Mouse (Mus musculus): ENCODE measurements around the gene Rnase4. TPM values are rescaled to one million over a fixed set of nuclear protein-coding genes. Genes with fewer than 3 reads are reported as not detected.

The Rnase4 gene
- total RNA-seq (2017), result 0.82 and 2.5 TPM in 2 replicates

GRCm38 (mm10) chr14:51090921-51091900 lies at the start of gene Rnase4, which contains the start of gene Ang:
Gene Rnase4 (plus strand): TSS chr14:51091077.
Gene Ang (plus strand): TSS chr14:51091150.
- ATAC-seq (replicated peaks; ENCODE audit: low read depth, poor library complexity, severe bottlenecking), result no peak

DNA sequence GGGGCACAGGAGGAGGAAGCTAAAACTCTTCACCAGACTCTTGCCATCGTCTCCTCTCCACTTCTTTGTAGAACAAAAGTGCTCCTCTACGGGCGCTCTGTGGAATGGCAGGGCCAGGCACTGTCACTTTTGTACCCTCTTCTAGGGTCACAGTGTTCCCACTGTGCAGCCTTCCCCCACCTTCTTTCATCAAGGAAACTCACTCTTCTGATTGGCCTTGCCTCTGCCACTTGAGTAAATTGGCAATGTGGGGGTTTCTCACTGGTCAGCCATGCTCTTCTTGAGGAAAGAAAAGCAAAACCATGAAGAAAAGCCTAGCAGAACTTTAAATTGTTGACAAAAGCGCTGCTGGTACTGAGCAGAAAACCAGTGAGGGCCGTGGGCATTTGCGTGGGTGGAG lies 49.1 kb upstream of the Rnase4 start, which contains the start of gene Rnase9:
Rnase9 (minus strand) TSS at position 101 of the 400 bp plus-strand sequence.
- no peak for ATAC-seq (replicated peaks; ENCODE audit: low read depth, poor library complexity, severe bottlenecking)

- peak; percentile 71 for ATAC-seq (replicated peaks; ENCODE audit: low read depth, poor library complexity, severe bottlenecking)
Measured at GRCm38 (mm10) chr14:51047846-51048245, 43.0 kb upstream of the Rnase4 start.

DNA sequence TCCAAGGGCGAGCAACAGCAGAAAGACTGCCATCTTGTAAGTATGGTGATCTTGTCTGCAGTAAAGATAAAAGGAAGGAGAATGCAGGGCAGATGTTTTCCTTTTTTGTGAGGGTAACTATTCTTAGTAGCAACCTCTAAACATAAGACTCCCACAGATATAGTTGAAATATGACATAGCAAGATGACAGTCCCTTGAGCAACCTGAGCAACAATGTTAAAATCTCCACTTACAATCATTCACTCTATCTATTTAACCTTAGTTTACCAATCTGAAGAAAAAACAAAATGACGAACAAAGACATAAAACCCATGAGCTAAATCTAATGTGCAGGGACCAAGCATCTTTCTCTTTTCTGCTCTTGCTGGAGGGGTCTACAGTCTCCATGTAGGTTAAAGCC lies 40.8 kb upstream of the Rnase4 start, which contains the start of gene Rnase11:
Rnase11 (minus strand) TSS at position 101 of the 400 bp plus-strand sequence.
- ATAC-seq (replicated peaks; ENCODE audit: low read depth, poor library complexity, severe bottlenecking), result no peak

DNA sequence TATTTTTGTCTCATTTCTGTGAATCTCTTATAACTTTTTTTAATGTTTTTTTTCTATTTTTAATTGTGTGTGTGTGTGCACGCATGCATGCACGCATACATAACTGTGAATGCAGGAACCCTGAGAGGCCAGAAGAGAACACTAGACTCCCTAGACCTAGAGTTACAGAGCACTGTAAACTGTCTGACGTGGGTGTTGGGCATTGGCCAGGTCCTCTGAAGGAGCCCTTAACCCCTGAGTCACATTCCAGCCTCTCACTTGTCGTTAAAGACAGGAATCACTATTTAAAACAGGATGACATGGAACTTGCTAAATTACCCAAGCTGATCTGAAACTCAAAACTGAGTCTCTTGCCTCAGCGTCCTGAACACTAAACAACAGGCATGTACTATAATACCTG lies 38.9 kb upstream of the Rnase4 start:
- ATAC-seq (replicated peaks; ENCODE audit: low read depth, poor library complexity, severe bottlenecking), result no peak

DNA sequence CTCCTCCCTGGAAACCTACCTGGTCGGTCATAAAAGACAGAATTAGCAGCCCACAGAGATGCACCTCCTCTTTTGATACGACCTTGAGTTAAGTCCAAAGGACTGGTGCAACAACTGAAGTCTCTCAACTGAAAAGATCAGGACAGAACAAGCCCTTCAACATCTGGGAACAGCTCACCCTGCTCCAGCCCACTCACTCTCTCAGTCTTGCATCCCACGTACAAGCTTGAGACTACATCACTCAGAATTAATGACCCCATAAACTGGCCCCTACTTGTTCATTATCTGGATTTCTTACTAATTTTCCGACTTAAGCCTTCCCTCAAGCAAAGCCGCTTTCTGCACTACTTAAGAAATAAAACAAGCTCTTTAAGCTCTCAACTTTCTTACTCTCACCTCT lies 37.7 kb upstream of the Rnase4 start:
- no peak for ATAC-seq (replicated peaks; ENCODE audit: low read depth, poor library complexity, severe bottlenecking)

GRCm38 (mm10) chr14:51054243-51055237 lies 36.3 kb upstream of the Rnase4 start:
- no peak for ATAC-seq (replicated peaks; ENCODE audit: low read depth, poor library complexity, severe bottlenecking)

DNA sequence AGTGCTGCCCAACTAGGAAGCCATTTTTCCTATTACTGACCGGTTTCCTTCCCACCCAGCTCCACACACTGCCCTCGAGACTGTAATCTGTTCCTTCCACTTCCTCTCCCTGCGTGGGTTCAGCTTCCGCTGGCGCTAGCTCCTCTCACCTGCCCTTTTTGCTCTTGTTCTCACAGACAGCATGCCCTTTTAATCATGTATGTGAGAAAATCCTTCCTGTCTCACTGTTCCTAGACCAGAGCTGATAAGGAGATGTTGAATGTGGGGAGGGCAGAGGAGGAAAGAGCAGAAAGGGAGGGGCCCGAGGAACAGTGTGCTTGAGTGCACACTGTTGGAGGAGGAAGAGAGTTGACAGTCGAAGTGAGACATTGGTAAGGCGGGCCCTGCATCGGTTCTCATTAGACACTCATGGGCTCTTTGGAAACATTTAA lies 33.5 kb upstream of the Rnase4 start, which contains the start of gene Rnase12:
Rnase12 (minus strand) TSS at position 261 of the 431 bp plus-strand sequence.
- peak; percentile 72 for ATAC-seq (replicated peaks; ENCODE audit: low read depth, poor library complexity, severe bottlenecking)

GRCm38 (mm10) chr14:51060761-51061160 lies 30.1 kb upstream of the Rnase4 start:
- ATAC-seq (replicated peaks; ENCODE audit: low read depth, poor library complexity, severe bottlenecking), result no peak

- ATAC-seq (replicated peaks; ENCODE audit: low read depth, poor library complexity, severe bottlenecking), result no peak
Measured at GRCm38 (mm10) chr14:51068956-51069355, 21.9 kb upstream of the Rnase4 start.

DNA sequence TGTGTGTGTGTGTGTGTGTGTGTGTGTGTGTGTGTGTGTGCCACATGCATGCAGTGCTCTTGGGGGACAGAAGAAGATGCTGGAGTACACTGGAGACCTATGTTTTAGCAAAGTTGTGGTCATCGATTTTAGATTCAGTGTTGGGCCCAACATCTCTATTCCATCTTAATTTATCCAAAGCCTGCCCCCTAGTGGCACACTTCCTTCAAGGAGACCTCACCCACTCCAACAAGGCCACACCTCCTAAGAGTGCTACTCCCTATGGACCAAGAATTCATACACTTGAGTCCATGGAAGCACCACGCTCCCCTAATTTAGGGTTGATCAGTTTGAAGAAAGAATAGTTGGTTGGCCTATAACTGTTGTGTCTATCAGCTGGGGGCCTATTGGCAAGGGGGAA lies 21.3 kb upstream of the Rnase4 start:
- ATAC-seq (replicated peaks; ENCODE audit: low read depth, poor library complexity, severe bottlenecking), result no peak; the same call in 1 of the 2 replicates

DNA sequence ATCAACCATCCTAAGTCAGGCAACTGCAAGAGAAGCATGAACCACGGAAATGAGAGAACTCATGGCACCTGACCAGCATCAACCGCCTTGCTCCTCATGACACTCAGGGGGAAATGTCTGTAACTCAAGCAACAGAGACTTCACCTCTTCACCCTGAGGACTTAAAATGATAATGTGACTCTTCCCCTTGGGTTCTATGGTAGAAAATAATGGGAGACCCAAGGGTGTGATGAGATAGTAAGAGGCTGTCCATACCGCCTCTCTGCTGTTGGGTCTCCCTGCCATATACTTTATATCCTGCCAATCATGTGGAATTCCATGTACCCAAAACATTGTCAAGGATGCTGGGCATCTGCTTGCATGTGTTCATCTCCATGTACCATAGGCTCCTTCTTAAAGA lies 16.5 kb upstream of the Rnase4 start, which contains the start of gene Olfr750:
Olfr750 (minus strand) TSS at position 101 of the 400 bp plus-strand sequence.
- ATAC-seq (replicated peaks; ENCODE audit: low read depth, poor library complexity, severe bottlenecking), result no peak

DNA sequence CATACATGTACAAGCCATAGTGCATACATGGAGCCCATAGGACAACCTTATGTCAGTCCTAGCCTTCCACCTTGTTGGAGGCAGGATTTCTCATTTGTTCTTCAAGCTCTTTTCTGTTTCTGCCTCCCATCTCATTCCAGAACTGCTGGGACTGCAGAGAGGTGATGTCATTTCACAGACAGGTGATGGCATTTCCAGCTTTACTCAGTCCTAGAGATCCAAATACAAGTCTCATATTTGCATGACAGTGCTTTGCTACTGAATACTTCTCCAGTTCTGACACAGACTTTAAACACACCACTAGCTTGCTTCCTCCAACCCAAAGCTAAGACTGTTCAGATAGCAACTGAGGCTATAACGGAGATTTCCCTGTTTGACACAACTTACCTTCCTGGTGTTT lies 11.7 kb upstream of the Rnase4 start:
- no peak for ATAC-seq (replicated peaks; ENCODE audit: low read depth, poor library complexity, severe bottlenecking)

DNA sequence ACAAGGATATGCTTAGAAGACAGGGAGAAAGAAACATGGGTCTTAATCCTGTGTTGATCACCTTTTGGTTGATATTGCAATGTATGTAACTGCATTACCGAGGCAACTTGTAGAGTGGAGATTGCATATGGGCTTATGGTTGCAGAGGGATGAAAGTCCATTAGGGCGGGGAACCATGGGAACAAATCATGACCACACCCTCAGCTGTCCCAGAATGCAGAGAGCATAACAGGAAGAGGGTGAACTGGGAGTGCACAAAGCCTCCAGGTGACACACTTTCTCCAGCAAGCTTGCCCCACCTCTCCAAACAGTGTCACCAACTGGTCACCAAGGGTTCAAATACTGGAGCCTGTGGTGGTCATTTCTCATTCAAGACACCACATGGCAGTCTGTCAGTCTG lies 9.8 kb upstream of the Rnase4 start:
- ATAC-seq (replicated peaks; ENCODE audit: low read depth, poor library complexity, severe bottlenecking), result no peak

GRCm38 (mm10) chr14:51082599-51083581 lies 8.0 kb upstream of the Rnase4 start:
- ATAC-seq (replicated peaks; ENCODE audit: low read depth, poor library complexity, severe bottlenecking), result peak; percentile 72

DNA sequence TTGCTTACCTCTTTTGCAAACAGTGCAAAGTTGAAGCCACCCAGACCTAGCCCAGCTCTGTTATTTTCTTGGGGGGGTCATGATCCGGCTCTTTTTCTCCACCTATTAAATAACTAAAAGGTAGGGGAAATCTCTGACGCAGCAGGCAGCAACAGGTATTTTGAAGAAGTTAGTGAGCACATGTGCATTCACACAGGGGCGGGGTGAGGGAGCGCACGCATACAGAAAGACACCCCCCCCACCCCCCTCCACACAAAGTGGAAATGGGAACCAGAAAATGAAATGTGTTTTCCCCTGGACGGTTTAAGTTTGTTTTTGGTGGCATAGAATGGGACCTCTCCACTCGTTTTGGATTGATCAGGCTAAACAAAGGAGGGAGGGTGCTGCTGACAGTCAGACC lies 7.1 kb upstream of the Rnase4 start:
- ATAC-seq (replicated peaks; ENCODE audit: low read depth, poor library complexity, severe bottlenecking), result 0 out of 2 replicates have a peak, but pooled peaks have one; percentile 8

- no peak for ATAC-seq (replicated peaks; ENCODE audit: low read depth, poor library complexity, severe bottlenecking)
Measured at GRCm38 (mm10) chr14:51085086-51085485, 5.8 kb upstream of the Rnase4 start.

DNA sequence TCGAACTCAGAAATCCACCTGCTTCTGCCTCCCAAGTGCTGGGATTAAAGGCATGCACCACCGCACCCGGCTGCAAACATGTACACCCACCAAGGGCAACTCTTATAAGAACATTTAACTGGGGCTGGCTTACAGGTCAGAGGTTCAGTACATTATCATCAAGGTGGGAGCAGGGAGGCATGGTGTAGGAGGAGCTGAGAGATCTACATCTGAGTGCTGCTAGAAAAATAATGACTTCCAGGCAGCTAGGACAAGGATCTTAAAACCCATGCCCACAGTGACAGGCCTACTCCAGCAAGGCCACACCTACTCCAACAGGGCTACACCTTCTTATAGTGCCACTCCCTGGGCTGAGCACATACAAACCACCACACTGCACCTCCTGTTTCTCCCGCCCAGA lies 5.0 kb upstream of the Rnase4 start:
- ATAC-seq (replicated peaks; ENCODE audit: low read depth, poor library complexity, severe bottlenecking), result no peak

DNA sequence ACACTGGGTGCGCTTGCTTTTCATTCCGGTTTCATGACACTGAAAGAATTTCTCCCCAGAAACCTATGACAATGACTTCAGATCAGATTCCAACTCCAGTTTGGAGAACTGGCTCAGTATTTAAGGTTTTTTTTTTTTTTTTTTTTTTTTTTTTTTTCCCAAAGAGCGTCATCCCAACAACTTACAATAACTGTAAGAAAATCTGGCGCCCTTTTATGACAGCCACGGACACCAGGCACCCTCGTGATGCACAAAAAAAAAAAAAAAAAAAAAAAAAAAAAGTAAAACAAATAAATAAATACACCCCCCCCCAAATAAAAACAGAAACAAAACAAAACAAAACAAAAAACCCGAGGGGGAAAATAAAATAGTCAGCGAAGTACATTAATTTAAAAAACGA lies 3.1 kb upstream of the Rnase4 start:
- ATAC-seq (replicated peaks; ENCODE audit: low read depth, poor library complexity, severe bottlenecking), result no peak

Measured in common myeloid progenitor, adult 5-6 weeks (primary cell).